Mouse (Mus musculus) common myeloid progenitor, adult 5-6 weeks (primary cell): ENCODE data around the gene Zfp292. TPM values are rescaled to one million over a fixed set of nuclear protein-coding genes. Genes with fewer than 3 reads are reported as not detected.
A peak's percentile ranks its signal among the peaks of the same experiment; 100 is the strongest.
"Not testable (repeated sequence)": the region's sequence is repeated elsewhere in the genome, so short reads cannot be mapped to it uniquely, and the experiment has no call there.

Experiments
- ATAC-seq: replicated peaks from 2 replicates; pipeline ENCODE4 v1.8.0; 2016; ENCODE audit warnings: low read depth, mild to moderate bottlenecking, moderate TSS enrichment, inconsistent platforms; ENCODE audit not compliant: poor library complexity, severe bottlenecking
- total RNA-seq: library from RNA; stranded (forward); fragments of 200-1000, 187-1606 nt; gene quantifications from 2 replicates; pipeline ENCODE4 v1.2.3, GENCODE M21; 2017

Gene Zfp292
- total RNA-seq: 44.1 and 50.7 TPM in 2 replicates

GRCm38 (mm10) chr4:34882818-34883217 lies at the start of gene Zfp292:
Gene Zfp292 (minus strand): TSS chr4:34882960.
- peak; percentile 73 for ATAC-seq

GRCm38 (mm10) chr4:34928386-34928785 lies 45.6 kb upstream of the Zfp292 start:
- ATAC-seq: not testable (repeated sequence)

GRCm38 (mm10) chr4:34922177-34922870 lies 39.6 kb upstream of the Zfp292 start:
- ATAC-seq: peak; percentile 98

GRCm38 (mm10) chr4:34917400-34917799 lies 34.6 kb upstream of the Zfp292 start:
- ATAC-seq: no peak

GRCm38 (mm10) chr4:34912171-34912570 lies 29.4 kb upstream of the Zfp292 start:
- no peak for ATAC-seq

- ATAC-seq: no peak
Observed at GRCm38 (mm10) chr4:34911401-34911800, 28.6 kb upstream of the Zfp292 start.

GRCm38 (mm10) chr4:34908127-34908526 lies 25.4 kb upstream of the Zfp292 start:
- no peak for ATAC-seq

- ATAC-seq: no peak
Observed at GRCm38 (mm10) chr4:34907026-34907425, 24.3 kb upstream of the Zfp292 start.

- no peak for ATAC-seq
Observed at GRCm38 (mm10) chr4:34906151-34906550, 23.4 kb upstream of the Zfp292 start.

GRCm38 (mm10) chr4:34905396-34905795 lies 22.6 kb upstream of the Zfp292 start:
- 0 out of 2 replicates have a peak, but pooled peaks have one; percentile 56 for ATAC-seq

GRCm38 (mm10) chr4:34901582-34901981 lies 18.8 kb upstream of the Zfp292 start:
- ATAC-seq: not testable (repeated sequence)

- no peak for ATAC-seq
Observed at GRCm38 (mm10) chr4:34901166-34901565, 18.4 kb upstream of the Zfp292 start.

- no peak for ATAC-seq
Observed at GRCm38 (mm10) chr4:34900155-34900554, 17.4 kb upstream of the Zfp292 start.

GRCm38 (mm10) chr4:34899322-34899721 lies 16.6 kb upstream of the Zfp292 start:
- no peak for ATAC-seq

GRCm38 (mm10) chr4:34898497-34898896 lies 15.7 kb upstream of the Zfp292 start:
- ATAC-seq: no peak

- no peak for ATAC-seq
Observed at GRCm38 (mm10) chr4:34893479-34893878, 10.7 kb upstream of the Zfp292 start, which contains the start of gene Cga. Gene Cga (plus strand): TSS chr4:34893779.

- ATAC-seq: no peak
Observed at GRCm38 (mm10) chr4:34889812-34890185, 7.0 kb upstream of the Zfp292 start.

GRCm38 (mm10) chr4:34889101-34889811 lies 6.5 kb upstream of the Zfp292 start:
- no peak for ATAC-seq

GRCm38 (mm10) chr4:34887295-34887694 lies 4.5 kb upstream of the Zfp292 start:
- ATAC-seq: no peak

GRCm38 (mm10) chr4:34886490-34887111 lies 3.8 kb upstream of the Zfp292 start:
- peak; percentile 75 for ATAC-seq
